Mouse (Mus musculus) activated CD4-positive, CD25-positive, alpha-beta regulatory T cell, adult 4 months (primary cell): ENCODE data around the gene Sumo1. TPM values are rescaled to one million over a fixed set of nuclear protein-coding genes. Genes with fewer than 3 reads are reported as not detected.

ENCODE experiments used
- ATAC-seq: one replicate; pipeline ENCODE4 v1.8.0; 2017
- polyA plus RNA-seq, 2 experiments: library from polyadenylated mRNA; unstranded; fragments of 100-300 nt; shearing (Covaris generic); gene quantifications; one replicate each; pipeline ENCODE4 v1.2.1; 2017

Gene Sumo1
- polyA plus RNA-seq, 2 experiments from 2014 or later = 504 to 528 TPM

DNA sequence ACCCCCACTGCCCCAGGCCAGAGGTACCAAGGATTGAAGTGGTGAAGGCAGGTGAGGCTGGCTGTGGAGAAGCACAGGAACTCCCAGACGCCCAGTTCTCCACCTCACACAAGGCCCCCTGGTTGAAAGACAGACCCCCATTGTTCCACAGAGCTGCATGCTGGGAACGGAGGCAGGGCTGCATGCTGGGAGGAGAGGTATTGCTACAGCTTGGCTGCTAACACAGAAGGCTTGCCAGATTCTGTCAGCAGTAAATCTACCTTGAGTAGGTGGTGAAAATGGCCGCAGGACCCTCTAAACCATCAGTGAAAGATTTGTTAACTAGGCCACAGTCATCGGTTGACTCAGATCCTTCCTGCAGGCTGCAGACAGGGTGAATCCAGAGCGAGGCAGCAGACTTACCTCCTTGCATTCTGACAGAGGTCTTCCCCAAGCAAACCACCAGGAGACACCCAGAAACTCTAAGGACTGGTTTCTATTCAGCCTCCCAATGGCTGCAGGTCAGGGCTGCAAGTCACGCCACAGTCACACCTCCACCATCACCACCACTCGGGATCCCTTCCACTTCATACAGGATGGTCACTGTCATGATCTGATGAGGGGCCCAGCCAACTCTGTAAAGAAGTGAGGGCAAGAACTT lies 121.5 kb downstream of the Sumo1 start:
- ATAC-seq = no peak

DNA sequence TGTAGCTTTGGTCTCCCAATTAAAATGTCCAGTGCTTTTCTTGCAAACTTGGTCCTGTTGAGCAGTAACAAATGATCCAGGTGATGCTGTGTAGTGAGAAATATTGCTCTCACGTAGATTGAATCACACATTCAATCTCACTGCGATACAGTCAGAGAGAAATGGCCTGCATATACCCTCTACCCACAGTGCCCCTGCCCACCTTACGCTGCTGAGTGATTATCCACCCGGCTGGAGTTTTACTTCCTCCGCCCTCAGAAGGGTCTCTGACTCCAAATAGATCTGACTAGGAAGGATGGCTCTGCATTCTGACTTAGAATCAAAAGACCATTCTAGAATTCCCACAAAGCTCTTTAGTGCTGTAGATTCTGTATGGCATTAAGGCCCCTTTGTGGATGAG lies 122.1 kb downstream of the Sumo1 start:
- no peak for ATAC-seq

GRCm38 (mm10) chr1:59543911-59544310 lies 126.7 kb downstream of the Sumo1 start:
- no peak for ATAC-seq

GRCm38 (mm10) chr1:59542231-59542630 lies 128.4 kb downstream of the Sumo1 start:
- ATAC-seq = no peak

GRCm38 (mm10) chr1:59541271-59542020 lies 129.2 kb downstream of the Sumo1 start:
- no peak for ATAC-seq

- no peak for ATAC-seq
Observed at GRCm38 (mm10) chr1:59540537-59541148, 130.0 kb downstream of the Sumo1 start.

DNA sequence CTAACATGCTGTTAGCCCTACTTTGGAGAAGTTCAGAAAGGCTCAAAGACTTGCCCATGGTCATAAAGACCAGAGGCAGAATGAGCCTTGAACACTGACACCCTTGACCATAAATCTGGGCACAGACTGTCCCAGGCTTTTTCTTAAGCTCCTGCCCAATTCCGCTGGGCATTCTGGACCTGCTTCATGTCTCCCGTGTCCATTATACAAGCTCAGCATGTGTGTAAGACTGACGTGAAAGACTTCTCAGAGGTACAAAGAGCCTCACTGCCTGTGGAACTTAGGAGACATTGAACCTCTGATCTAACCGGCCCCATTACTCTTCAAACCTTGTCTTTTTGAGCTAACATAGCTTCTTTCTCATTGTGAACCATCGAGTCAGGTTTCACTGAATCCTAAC lies 132.3 kb downstream of the Sumo1 start:
- ATAC-seq = no peak

Other genes starting within 250 kb of the Sumo1 start
- not detected for gene Fzd7, start 188.4 kb downstream of the Sumo1 start, polyA plus RNA-seq
- not detected for gene Gm973, start 154.6 kb downstream of the Sumo1 start, polyA plus RNA-seq
- gene Nop58, start 14.1 kb upstream of the Sumo1 start, polyA plus RNA-seq = 100 to 1,000 TPM; 192 to 195 TPM
- 1 to 10 TPM; 2.3 to 2.4 TPM for gene Bmpr2, start 92.6 kb upstream of the Sumo1 start, polyA plus RNA-seq
- 10 to 100 TPM; 14.9 to 17.4 TPM for gene Fam117b, start 242.2 kb upstream of the Sumo1 start, polyA plus RNA-seq